Mouse (Mus musculus) embryo, embryonic 11 days (tissue): ENCODE measurements around the gene Sbno2.
"Not testable (repeated sequence)": the region's sequence is repeated elsewhere in the genome, so short reads cannot be mapped to it uniquely, and the experiment has no call there.

Source experiments
- DNase-seq: peaks from one replicate; pipeline ENCODE4 v3.0.0-alpha.2; 2015

Sbno2 gene

DNA sequence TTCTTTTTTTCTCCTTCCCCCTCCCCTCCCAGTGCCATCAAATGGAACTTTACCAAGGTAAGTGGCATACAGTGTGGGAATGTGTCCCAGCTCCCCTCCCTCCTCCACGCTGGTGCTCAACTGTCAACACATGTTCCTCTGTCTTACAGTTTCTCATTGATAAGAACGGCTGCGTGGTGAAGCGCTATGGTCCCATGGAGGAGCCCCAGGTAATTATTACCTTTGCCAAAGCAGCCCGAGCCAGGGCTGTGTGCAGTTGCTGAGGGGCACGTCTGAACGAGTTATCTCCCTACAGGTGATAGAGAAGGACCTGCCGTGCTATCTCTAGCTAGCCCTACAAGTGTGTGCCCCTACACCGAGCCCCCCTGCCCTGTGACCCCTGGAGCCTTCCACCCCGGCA is 49.5 kb downstream of the Sbno2 start:
- no peak for DNase-seq

DNA sequence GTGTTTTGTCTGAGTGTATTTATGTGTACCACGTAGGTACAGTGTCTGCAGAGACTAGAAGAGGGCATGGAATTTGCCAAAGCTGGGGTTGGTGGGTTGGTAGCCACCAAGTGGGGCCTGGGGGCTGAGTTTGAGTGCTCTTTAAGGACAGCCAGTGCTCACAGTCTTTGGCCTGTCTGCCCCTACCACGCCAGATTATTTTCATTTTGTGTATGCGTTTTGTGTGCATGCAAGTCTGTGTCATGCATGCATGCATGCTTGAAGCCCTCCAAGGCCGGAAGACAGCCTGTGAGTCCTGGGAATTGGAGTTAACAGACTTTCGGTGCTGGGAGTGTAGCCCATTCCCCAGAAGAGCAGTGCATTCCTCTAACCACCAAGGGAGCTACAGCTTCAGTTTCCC is 50.0 kb downstream of the Sbno2 start:
- DNase-seq, result no peak

DNA sequence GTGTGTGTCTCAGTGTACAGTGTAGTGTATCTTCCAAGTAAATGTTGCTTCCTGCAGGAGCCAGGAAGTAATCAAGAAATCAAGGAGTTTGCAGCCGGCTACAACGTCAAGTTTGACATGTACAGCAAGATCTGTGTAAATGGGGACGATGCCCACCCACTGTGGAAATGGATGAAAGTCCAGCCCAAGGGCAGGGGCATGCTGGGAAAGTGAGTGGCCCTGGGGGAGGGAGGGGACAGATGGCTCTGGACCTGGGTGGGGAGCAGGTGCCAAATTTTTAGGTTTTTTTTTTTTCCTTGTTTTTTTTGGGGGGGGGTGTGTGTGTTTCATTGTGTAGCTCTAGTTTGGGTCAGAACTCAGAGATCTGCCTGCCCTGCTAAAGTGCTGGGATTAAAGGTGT is 50.5 kb downstream of the Sbno2 start:
- DNase-seq, result not testable (repeated sequence)

DNA sequence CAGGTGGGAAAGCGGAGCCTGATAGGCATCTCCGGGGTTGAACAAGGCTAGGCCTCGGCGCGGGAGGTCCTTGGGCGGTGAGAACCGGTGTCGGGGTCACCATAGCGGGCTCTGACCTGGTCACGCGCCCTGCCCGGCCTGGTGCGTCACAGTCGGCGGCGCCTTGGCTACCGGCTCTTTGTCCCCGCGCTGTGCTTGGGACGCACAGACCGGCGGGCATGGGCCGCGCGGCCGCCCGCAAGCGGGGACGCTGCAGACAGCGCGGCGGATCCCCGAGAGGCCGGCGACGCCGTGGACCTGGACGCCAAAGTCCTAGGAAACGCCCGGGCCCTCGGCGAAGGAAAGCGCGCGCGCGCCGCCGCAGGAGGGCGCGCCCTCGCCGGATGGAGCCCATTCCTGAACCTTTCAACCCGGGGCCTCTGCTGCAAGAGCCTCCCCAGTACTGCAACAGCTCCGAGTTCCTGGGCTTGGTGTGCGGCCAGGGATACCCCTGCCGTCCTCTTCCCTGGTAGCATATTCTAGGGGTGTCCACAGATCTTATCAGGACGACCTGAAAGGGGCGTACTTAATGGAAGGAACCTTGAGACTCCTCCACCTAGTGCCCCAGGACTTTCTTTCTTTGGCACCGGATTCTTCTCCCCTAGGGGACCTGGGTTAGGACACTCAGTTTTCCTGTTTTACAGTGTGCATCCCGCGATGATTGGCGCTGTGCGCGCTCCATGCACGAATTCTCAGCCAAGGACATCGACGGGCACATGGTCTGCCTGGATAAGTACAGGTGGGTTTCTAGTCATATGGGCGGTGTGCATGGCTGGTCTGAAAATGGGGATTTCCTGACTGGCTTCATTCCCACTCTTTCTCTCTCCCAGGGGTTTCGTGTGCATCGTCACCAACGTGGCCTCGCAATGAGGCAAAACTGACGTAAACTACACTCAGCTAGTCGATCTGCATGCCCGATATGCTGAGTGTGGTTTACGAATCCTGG is 51.2 kb downstream of the Sbno2 start:
- peak; percentile 84 for DNase-seq

DNA sequence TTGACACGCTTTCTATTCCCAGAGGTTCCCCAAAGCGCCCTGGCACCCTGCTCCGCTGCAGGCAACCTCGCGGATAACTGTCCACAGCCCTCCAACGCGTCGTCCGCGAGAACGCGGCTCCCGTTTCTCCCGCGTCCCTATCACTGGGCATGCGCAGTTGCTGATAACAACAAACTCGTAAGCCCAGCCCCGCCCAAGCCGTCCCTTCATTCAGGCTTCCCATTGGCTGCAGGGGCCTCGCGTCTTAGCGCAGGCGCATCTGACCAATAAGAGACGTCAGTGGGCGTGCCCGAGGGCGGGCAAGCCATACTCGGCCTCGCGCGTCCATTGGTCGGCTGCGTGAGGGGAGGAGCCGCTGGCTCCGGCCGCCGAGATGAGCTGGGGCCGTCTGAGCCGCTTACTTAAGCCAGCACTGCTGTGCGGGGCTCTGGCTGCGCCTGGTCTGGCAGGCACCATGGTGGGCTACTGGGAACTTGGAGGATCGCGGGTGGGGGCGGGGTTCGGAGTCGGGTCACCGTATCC is 52.1 kb downstream of the Sbno2 start:
- DNase-seq, result peak; percentile 100

DNA sequence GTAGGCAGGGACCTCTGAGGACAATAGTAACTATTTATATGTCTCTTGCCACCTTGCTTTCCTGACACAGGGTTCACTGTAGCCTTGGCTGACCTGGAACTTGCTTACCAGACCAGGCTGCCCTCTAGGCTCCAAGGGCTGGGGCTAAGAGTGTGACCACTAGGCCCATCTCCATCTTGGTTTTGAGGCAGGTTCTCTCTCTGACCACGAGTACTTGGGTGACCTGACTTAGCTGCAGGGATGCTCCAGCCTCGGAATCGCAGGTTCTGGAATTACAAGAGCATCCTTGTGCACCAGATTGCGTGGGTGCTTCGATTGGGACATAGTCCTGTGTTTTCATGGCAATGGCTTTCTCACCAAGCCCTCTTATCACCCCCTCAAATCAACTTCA is 53.0 kb downstream of the Sbno2 start:
- no peak for DNase-seq

DNA sequence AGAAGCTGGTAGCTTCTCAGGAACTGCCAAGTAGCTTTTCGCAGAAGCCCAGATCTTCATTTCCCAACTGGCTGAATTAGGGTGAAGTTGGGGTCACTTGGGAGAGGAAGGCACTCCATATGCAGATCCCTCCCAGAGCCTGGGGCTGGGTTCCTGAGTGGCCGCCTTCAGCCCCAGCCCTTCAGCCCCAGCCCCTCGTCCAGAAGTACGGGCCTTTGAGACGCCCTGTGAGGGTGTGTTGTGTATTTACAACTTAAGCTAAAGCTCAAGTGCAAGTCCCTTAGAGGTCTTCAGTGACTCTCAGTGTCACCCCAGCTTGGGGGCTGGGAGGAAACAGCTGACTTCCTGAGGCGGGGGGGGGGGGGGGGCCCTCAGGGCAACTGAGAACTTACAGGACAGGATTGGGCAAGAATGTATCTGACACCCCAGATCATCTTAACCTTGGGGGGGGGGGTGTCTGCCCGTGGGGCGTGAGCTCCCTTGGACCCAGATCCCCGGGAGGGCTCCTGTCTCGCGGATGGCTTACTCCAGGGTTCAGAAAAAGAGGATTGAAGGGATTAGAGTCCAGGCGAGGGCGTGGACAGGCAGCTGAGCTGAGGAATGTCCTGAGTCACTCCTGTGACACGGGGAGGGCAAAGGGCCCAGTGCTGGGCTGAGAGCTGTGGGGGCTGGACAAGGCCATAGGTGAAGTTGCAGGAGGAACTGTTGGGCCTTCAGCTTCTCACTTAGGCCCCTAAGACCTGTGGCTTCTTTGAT is 53.6 kb downstream of the Sbno2 start:
- peak; percentile 28 for DNase-seq

DNA sequence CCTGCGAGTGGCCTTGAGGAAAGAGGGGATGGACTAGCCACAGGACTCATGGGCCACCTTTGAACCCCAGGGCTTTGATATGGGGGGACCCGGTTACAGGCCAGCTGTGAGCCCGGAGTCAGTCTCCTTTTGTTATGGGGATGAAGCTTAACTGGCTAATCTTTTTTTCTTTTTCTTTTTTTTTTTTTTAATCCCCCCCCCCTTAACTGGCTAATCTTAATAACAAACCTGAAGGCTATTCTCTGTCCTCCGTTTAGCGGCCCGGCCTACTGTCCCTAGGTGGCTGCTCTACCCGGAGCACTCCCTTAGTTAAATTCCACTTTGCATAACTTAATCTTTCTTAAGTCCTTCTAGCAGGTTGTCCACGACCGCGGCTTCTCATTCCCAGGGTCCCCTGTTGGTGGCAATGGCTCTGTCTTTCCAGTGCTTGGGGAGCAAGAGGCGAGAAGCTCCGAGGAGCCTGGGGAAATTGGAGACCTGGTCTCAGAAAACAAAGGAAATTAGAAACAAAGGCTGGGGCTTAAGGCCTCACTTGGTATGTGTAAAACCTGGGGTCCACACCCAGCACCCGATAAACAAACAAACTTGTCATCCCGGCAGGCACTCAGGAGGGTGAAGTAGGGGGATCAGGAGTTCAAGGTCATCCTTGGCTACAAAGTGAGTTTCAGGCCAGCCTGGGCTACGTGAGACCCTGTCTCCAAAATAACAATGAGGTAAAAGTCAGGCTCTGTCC is 54.3 kb downstream of the Sbno2 start:
- no peak for DNase-seq

DNA sequence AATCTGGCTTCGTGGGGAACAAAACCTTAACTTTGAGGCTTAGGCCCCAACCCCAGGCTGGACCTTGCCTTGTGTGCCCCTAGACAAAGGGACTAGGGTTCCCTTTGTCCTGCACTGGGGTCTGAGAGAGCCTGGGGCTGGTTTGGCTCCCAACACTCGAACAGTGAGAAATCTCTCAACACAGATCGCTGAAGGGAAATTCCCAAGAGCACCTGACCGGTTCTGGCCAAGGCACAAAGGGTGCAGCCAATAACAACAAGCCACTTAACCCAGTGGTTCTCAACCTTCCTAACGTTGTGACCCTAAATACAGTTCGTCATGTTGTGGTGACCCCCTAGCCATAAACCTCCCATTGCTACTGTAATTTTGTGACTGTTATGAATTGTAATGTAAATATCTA is 55.1 kb downstream of the Sbno2 start:
- DNase-seq, result no peak

DNA sequence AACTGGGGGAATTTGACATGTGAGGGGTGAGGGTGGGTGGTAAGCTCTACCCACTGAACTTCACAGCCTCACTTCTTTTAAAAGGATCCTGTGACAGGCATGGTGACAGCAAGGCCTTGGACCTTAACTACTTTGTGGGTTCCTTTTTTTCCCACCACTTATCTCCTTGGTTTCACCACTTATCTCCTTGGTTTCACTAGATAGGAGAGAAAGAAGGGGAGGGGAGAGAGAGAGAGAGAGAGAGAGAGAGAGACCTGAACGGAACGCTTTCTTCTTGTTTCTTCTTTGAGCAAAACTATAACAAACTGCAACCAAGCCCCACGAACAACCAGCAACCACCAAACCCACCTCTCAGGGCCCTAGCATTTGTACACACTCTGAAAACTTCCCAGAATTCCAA is 56.5 kb downstream of the Sbno2 start:
- DNase-seq, result peak; percentile 23

DNA sequence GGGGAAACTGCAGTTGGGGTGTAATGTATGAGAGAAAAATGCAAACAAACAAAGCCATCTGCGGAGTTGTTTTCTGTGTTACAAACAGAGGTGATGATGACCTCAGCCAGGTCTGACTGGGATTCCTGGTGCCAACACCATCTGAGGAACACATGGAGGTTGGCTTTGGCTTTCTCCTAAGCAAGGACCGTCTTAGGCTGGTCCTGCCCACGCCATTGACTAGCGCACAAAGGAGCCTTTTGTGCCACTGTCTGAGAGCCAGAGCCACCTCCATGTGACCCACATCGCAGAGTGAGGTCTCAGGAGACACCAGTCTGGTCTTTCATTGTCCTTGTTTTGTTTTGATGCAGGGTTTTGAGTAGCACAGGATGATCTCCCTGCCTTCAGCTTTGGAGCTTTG is 57.0 kb downstream of the Sbno2 start:
- DNase-seq, result peak; percentile 62

DNA sequence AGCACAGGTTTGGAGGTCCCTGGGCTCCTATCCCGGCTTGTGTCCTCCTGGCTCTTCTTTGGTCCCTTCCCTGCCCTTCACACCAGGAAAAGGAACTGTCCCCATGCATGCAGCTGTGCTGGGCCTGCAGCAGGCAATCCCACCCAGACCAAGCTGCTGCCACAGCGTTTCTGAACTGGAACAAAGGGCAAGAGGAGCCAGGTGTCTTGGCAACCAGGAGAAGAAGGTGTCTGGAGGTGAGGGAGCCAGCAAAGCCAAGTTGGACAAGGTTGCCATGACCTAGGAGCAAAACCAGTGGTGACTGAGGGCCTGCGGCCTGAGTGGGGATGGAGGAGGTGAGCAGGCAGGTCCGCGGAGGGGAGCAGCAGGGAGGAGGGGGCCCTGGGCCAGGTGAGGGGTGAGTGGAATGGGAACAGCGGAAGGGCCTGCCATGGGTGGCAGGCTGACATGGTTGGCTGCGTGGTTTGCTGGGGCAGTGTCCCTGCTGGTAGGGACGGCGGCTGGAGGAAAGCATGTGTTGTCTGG is 58.3 kb downstream of the Sbno2 start, which contains the start of gene Gpx4:
TSS of gene Gpx4 (plus strand) at position 126 of the 525 bp plus-strand sequence.
- DNase-seq, result no peak

DNA sequence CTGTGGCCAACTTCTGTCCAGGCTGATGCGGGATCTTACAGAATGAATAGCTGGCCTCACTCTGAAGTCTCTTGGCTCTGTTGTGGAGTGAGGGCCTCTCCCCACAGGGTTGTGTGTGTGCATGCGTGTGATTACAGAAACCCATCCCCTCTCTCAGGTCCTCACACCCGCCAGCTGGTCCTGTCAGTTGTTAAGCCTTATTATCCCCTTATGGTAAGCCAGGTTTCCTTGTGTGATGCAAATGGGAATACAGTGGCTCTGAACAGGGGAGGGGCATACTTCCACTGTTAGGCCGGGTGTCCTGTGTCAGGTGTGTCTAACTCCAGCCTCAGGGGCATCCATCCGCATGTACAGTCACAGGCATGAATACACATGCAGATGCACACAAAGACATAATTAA is 59.6 kb downstream of the Sbno2 start:
- no peak for DNase-seq

DNA sequence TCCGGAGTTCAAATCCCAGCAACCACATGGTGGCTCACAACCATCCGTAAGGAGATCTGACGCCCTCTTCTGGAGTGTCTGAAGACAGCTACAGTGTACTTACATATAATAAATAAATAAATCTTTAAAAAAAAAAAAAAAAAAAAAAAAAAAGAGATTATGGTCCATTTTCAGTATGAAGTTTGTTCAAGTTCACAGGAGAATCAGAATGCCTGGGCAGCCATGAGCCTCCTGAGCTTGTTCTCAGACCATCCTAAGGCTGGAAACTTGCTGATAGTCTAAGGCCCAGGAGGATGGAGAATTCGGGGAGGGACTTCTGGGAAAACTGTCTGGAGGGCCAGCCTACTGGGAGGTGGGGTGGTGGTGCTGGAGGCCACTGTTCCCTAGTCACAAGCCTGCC is 60.0 kb downstream of the Sbno2 start:
- DNase-seq, result not testable (repeated sequence)

DNA sequence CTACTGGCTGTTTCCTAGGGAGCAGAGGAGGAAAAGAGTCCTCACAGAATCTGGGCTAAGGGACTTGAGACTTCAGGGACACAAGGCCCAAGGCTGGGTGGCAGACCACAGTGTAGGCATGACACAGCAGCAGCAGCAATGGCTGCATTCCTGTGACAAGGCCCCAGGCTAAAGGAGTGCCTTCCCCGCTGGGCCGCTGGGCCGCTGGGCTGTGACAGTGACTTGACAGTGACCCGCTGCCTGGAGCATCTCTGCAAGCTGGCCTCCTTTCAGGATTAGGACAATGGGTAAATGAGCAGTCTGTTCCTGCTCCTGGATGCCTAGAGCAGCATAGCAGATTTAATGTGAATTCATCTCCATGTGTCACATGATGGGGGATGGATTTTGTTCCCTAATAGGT is 61.3 kb downstream of the Sbno2 start:
- DNase-seq, result peak; percentile 22

DNA sequence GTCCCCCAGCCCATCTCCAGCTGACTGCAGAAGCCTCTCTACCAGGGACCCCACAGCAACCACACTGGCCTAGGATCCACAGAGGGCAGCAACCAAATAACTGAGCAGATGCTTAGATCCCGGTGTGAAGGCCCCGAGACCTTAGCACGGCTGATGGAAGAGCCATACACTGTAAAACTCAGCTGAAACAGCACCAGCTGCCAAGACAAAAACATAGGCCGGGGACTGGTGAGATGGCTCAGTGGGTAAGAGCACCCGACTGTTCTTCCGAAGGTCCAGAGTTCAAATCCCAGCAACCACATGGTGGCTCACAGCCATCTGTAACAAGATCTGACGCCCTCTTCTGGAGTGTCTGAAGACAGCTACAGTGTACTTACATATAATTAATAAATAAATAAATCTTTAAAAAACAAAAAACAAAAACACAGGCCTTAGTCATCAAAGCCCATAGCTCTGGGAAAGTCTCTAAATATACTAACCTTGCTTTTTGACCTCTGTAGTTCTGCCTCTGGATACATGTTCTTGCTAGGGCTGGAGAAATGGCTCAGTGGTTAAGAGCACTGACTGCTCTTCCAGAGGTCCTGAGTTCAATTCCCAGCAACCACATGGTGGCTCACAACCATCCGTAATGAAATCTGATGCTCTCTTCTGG is 63.8 kb downstream of the Sbno2 start:
- not testable (repeated sequence) for DNase-seq

DNA sequence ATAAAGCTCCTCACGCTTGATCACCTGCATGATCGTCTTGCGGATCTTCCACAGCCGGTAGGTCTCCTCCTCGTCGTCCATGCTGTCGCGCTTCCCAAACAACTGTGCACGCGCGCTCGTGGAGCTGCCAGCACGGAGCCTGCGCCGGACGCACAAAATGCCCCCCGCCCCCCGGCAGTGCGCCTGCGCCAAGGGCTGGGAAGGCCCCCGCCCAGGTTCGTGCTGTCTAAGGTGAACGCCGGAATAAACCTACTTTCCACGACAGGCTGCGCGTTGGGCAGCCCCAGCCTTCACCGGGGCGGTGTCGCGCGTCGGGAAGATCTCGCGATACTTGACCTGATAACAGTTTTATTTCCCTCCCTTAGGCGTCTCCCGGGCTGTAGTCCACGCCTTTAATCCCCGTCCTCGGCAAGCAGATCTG is 65.8 kb downstream of the Sbno2 start, which contains the start of gene Polr2e:
TSS of gene Polr2e (minus strand) at position 237 of the 421 bp plus-strand sequence.
- DNase-seq, result peak; percentile 98

DNA sequence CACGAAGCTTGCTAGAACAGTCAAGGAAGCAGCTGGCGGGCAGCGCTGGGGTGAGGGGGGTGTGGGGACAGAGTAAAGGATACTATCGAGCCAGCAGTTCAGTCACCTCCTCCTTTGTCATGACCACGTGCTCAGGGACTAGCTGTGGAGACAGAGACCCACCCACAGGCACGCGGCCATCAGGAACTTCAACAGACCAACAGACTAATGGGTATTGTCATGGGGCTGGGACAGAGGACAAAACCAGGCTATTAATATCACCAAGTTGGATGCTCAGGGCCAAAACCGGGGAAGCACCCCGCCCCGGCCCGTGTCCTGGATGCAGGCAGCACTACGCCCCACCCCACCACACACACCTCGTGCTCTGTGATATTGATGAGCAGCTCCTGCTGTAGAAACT is 68.5 kb downstream of the Sbno2 start:
- DNase-seq, result no peak

DNA sequence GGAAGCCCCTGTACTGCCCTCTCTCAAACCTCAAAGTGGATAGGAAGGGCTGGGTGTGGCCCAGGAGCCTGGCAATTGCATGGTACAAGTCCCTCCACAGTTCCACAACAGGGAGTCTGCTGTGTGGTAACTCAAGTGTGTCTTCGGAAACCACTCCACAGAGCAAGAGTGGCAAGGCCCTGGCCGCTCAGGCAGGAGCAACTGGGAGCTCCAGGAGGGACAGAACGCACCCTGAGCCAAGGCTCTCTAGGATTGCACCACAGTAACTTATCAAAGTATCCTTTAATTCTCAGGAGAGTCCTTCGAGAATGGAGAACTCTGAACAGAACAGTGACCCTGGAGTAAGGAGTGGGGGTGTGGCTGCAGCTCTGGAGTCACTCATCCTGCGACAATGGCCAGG is 69.7 kb downstream of the Sbno2 start:
- DNase-seq, result no peak

DNA sequence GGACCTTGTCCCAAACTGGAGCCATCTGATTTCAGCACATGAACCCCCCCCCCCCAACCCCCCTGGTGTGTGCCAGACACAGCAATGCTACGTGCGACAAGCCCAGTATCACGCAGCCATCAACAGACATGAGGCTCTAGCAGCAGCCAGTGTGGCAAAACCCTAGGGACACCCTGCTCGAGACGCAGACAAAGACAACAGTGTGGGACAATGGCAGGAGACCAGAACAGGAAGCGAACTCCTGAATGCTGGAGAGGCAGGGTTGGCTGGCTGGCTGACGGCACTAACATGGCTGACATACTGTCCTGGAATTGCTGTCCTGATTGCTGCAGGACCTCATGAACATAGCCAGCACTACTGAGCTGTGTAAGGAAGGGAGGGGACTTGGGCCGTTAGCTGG is 70.2 kb downstream of the Sbno2 start:
- DNase-seq, result no peak

DNA sequence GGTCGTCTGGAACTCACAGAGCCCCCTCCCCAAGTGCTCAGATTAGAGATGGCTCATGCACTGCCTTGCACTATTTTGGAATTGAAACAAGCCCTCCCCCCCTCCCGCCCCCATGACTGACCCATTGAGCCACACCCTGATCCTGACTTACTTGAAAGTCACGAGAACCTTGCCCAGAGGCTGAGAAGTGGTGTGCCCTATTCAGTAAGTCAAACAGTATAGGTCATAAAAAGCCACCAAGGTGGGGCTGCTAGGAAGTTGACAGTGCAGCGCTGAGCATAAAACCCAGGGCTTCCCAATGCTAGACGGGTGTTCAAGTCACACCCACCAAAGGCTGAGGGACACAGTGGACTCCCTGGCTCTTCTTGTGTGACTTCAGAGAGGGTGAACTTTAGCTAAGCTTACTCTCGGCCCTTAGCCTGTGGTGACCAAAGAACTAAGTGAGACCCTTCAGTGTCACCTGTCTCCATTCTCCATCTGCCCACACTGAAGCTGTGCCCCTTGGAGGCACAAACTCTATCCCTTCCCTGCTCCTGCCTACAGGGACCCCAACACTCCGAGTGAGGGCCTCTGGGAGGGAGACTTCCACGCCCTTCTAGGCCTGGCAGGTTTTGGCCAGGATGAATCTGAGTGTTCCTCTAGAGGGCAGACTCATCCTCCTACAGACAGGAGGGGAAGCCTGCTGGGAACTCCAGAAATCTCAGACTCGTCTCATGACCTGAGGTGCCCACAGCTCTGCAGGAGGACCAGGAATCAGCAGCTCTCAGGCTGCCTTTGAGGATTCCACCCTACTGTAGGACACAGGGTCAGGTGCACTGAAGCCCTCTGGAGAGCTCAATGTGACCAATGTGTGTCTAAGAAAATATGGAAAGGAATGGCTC is 71.6 kb downstream of the Sbno2 start:
- peak; percentile 65 for DNase-seq
